Mouse (Mus musculus) cerebellum, adult 9-10 months (tissue): ENCODE data around the gene Setd2.

Experiments
- DNase-seq: peaks from one replicate; pipeline ENCODE4 v3.0.0; 2022

The Setd2 gene

DNA sequence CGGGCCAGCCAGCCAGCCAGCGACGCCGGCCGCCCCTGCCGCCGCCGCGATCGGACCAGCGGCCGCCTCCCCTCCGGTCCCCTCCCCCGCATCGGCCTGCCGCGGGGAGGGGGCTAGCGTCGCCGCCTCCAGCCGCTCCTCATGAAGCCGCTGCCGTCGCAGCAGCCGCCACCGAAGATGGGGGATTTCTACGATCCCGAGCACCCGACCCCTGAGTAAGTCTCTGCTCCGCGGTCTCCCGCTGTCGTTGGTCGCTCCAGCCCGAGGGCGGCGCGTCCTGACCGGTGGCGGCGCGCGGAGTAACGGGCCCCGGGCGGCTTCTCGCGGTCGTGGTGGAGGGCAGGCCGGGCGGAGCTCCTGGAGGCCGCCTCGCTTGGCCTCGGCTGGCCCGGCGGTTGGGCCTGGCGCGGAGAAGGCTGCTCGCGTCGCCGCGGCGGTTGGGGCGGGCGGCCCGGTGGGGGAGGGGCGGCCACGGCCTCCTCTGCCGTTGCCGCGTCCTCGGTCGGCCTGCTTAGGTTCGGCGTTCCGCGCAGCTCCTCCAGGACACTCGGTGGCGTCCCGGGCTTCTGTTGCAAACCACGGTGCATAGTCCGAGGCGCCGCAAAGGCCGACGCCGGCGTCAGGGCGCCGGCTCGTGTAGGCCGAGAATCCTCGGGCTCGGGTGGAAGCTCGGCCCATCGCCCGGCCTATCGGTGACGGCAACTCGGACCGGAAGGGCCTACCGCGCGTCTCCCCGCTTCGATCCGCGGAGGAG, at the start of gene Setd2:
Gene Setd2 (plus strand): TSS at position 60 of the 754 bp plus-strand sequence.
- DNase-seq = peak; percentile 67

DNA sequence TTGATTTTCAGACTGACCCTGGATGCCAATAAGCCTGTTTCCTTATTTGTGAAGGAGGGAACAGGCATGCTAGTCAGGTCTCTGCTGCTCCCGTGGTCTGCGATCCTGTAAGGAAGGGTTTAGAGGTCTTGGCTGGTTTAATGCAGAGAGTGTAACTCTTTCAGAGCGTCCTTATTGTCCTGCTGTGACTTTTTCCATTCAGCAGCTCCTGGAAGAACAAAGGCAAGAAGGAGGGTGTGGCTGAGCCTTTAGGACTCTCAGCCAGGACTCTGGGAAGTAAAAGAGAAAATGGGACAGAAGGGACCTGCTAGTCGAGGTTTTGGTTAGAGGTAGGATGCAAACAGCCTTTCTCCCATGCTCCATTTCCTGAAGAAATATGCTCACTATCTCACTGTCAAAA, 43.6 kb upstream of the Setd2 start:
- no peak for DNase-seq

DNA sequence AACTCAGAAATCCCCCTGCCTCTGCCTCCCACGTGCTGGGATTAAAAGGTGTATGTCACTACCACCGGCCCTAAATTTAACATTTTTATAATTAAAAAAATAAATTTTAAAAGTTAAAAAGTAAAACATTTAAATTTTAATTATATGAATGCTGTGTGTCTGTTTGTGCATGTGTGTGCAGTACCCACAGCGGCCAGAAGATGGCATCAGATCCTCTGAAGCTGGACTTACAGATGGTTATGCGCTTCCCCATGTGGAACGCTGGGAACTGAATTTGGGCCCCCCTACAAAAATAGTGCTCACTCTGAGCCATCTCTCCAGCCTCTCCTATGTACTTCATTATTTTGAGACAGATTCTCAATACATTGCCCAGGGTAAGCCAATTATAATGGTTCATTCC, 41.5 kb upstream of the Setd2 start:
- no peak for DNase-seq

DNA sequence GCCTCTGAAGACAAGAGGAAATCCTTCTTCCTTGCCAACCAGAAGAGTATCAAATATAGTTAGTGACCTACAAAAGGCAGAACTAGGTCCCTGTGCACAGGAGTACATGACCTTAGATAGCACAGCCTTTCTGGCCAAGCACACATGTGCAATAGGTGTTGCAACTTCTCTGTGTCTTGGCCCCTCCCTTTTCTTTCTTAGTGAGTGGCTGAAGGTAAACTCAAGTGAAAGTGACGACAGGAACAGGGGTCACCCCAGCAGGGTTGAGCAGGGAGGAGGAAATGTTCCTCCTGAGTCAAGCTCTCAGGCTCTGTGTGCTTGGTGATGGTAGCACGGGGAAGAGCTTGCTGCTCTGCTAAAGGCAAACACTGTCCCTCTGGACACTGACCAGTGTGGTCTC, 6.7 kb upstream of the Setd2 start:
- DNase-seq = no peak

DNA sequence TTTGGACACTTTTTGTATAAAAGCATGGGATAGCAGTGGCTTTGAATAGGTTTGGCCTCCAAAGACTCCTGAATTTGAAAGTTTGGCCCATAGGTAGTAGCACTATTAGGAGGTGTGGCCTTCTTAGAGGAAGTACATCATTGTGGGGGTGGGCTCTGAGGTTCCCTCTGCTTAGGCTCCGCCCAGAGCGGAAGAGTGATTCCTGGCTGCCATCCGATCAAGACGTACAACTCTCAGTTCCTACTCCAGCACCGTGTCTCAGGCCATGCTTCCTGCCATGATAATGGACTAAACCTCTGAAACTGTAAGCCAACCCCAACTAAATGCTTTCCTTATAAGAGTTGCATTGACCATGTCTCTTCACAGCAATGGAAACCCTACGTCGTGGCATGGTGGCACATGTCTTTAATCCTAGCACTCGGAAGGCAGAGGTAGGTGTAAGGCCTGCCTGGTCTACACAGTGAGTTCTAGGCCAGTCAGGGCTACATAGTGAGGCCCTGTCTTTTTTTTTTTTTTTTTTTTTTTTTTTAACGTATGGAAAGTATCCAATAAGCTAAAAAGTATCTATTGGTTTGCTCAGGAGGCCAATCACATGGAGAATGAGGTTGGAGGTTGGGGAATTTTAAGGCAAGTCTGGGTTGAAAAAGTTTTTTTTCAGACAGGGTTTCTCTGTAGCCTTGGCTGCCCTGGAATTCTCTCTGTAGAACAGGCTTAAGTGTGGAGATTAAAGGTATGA, 3.2 kb upstream of the Setd2 start:
- DNase-seq = no peak

DNA sequence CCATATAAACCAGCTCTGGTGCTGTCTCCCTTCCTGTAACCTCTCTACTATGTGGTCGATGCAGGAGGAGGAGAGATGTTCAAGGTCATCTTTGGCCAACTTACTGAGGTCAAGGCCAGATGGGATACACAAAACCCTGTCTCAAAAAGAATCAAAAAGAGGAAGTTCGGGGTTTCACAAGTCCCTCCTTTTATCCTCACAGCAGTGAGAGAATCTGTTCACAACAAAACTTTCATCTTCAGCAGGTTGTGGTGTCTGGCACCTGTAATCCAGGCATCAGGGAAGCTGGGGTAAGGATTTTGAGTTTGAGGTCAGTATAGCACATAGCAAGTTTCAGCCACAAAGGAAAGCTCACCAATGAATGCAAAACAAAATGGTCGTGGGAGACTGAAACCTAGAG, 1.7 kb upstream of the Setd2 start:
- no peak for DNase-seq

DNA sequence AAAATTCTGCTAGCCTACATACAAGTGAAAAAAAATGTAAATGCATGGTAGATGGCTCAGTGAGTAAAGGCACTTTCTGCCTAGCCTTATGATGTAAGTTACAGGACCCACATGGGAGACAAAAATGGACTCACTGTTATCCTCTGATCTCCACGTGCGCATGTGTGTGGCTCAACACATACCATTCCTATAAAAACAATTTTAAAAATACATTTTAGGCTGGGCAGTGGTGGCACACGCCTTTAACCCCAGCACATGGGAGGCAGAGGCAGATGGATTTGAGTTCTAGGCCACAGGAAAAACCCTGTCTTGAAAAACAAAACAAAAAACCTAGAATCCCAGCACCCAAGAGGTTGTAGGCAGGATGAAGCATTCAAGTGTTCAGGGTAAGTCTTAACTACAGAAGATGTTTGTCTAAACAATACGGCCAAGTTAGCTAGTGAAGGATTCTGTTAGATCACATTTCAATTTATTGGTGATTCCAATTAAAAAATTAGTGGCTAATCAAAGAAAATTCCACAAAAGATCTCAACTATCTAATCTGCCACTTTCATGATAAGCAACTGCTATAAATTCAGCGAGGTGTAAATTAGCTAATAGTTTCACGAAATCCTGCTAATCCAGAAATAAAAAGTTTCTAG, 1.1 kb upstream of the Setd2 start:
- peak; percentile 31 for DNase-seq

DNA sequence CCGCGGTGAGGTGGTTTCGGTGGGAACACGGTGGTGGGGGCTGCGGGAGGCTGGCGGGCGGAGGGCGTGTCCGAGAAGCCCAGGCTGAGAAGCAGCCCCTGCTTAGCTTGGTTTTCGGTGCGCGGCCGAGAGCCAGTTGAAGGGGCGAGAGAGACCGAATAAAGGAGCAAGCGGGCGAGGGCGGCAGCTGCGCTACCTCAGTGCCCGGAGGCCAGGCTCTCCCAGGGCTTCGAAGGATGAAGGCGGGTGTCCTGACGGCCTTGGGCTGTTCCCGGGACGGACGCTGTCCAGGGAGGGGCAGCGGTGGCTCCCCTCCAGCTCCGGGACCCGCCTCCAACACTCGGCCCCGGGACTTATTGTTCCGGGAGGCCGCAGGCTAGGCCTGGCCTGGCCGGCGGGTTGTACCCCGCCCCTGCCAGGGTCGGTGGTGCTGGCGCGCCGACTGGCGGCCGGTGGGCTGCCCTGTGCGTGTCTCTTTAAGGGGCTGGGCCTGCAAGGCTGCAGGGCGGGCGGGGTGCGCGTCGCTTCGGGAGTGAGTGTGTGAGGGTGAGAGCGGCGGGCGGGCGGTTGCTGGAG, 395 bp upstream of the Setd2 start:
- peak; percentile 92 for DNase-seq

DNA sequence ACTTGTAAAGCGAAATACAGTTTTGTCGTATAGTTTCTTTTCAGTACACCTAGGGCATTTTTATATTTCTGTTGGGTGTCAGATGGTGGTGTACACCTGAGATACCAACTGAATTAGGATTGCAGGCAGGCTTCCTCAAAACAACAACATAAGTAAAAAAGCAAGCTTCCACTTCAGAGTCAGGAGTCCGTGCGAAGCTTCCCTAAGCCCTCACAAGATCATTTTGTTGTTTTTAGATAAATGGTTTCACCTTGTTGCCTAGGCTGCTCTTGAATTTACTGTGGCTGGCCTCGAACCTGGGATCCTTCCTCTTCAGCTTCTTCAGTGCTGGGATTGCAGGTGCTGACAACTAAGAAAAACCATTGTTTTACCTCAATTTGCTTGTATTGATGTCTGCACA, 1.2 kb downstream of the Setd2 start:
- DNase-seq = no peak

DNA sequence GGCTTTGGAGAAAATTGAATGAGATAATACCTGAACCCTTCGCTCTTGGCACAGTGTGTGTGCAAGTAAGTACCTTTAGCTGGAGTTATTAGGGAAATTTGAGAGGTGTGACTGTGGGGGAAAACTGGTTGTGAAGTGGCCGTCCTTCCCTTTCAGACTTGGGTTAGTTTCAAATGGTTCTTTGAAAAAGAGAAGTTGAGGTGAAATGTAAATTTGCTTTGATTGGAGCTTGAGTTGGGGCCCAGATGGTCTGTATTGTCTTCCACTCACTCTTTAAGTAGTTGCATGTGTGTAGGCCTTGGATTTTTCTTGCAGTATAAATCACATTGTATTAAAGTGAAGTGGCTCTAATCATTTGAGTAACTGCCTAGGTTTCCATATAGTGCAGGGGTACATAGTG, 2.7 kb downstream of the Setd2 start:
- no peak for DNase-seq

DNA sequence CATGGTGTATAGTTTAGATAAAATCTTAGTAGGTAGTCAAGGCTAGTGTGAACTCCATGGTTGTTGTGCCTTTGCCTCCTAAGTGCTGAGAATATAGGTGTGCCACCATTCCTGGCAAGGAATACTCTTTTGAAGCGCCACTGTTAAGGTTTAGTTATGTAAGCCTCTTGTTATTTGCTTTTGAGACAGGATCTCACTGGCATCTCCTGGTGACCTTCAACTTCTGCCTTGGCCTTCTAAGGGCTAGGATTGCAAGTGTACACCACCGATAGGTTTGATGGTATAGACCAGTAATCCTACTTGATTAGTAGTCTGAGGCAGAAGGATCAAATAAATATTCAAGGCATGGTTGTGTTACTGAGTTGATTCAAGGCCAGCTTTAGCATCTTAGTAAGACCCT, 4.2 kb downstream of the Setd2 start:
- DNase-seq = no peak

DNA sequence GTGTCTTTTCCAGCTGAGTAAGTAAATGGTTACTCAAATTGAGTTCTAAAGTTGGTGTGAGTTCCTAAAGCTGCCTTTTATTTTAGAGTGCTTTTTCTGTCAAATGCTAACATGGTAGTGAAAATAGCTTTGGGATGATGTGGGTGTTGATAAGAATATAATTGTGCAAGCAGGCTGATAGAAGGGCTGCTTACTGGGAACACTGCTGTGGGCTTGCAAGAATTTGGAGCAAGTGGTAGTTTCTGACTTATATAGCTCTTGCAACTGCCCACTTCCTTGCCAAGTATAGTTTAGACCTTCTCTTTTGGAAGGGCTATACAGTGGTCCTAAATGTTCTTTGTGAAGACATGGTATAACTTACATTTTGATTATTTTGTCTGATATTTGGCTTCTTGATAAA, 6.1 kb downstream of the Setd2 start:
- no peak for DNase-seq

DNA sequence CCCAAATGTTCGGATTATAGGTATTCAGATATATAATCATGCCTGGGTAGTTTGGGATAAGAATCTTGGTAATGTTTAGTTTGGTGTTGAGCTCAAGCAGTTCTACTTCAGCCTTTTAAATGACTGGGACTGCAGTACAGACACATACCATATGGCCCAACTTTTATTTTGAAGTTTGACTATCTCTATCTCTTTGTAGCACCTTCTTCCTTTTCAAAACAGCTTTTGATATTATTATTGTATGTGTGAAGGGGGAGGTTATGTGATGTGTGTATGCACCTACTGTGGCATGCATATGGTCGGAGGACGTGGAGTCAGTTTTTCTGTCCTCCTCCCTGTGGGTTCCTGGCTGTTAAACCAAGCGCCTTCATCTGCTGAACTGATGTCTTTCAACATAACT, 9.6 kb downstream of the Setd2 start:
- DNase-seq = no peak

DNA sequence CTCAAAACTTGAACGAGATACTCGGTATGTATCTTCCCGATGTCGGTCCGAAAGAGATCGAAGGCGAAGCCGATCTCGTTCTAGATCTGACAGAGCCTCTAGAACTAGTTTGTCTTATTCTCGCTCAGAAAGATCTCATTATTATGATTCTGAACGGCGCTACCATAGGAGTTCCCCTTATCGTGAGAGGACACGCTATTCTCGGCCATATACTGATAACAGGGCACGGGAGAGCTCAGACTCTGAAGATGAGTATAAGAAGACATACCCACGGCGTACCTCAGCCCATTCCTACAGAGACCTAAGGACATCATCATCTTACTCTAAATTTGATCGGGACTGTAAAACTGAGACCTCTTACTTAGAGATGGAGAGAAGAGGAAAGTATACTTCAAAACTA, 15.9 kb downstream of the Setd2 start:
- no peak for DNase-seq

DNA sequence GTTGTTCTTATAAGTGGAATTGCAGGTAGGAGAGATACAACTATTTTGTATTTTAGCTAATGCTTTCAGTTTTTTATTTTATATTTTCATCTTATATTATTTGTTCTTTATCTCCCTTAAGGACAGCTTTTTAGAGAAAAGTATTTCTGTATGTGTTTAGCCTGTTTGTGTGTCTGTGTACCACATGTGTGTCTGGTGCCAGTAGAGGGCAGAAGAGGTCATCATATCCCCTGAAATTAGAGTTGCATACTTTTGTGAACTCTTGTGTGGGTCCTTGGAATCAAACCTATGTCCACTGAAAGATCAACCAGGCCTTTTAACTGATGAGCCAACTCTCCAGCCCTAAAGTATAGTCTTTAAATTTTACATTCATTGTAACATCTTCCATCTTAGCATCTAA, 35.9 kb downstream of the Setd2 start:
- no peak for DNase-seq

DNA sequence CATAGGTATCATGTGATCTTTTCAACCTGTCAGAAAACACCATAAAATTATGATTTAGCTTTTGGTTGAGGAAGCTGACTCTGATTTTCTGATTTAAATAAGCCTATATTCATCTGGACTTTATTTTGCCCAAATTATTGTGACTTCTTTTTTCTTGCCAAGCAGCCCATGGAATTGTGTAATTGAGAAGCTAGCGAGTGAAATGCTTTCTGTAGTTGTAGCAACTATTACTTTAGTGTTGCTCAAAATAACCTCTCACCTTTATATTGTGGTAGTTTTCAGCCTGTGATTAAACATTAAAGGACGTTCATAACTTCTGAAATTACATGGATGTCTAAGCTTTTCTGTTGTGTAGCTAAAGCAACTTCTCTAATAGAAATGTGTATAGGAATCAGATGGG, 49.8 kb downstream of the Setd2 start:
- no peak for DNase-seq

DNA sequence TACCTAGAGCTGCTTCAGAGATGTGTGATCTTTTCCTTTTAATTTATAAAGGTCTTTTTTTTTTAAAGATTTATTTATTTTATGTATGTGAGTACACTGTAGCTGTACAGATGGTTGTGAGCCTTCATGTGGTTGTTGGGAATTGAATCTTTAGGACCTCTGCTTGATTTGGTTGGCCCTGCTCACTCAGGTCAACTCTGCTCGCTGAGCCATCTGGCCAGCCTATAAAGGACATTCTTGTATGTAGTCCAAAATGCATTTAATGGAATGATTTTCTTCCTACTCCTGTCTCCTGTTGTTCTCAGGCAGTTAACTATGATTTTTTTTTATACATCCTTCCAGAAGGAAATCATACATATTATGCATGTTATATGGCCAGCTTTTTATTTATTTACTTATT, 51.1 kb downstream of the Setd2 start:
- peak; percentile 68 for DNase-seq

DNA sequence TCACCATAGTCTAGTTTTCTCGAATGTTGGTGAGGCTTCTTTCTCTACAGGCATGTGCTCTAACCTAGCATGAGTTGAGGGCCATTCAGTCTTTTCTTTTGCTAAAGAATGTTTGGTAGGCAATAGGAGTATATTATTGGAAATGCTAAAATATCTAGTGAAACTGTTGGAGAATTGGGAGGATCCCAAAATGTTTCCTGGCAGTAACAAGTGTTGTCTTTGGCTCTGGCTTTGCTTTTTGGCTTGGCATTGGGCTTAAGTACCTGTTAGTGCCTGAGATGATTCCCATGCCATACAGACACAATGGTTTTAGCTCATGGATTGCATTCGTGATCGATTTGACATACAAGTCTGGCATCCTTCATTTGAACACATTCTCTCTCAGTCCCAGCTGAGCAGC, 79.1 kb downstream of the Setd2 start:
- no peak for DNase-seq

DNA sequence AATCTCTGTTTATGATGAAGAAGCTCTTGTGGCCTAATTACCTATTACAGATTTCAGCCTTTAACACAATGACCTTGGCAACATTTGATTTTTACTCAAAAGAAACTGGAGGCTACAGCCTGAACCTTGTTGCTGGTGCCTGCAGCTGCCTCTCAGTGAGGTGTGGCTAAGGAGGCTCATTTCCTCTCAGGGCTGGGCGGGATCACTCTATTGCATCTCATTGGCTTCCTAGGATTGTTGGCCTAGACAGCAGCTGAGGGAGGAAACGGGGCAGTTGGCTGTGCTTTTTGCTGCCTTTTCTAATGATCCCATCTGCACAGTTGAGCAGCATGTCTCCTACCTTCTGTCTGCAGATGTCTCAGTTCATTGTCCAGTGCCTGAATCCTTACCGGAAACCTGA, 84.7 kb downstream of the Setd2 start:
- no peak for DNase-seq

DNA sequence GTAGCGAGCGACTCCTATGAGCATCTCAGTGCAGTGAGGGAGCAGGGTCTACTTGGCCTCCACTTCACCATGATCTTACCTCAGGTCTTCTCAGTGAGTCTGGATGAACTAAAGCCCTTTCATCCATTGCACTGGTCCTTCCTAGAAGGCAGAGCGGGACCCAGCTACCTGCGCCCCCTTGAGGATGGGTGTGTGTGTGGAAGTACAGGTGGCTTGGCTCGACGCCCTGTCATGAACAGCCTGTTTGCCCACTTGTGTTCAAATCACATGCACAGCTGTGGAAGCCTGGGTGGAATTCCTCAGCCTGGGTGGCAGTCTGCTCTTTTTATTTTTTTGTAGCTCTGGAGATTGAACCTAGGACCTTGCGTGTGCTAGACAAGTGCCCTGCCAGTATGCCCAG, 87.8 kb downstream of the Setd2 start:
- no peak for DNase-seq

DNA sequence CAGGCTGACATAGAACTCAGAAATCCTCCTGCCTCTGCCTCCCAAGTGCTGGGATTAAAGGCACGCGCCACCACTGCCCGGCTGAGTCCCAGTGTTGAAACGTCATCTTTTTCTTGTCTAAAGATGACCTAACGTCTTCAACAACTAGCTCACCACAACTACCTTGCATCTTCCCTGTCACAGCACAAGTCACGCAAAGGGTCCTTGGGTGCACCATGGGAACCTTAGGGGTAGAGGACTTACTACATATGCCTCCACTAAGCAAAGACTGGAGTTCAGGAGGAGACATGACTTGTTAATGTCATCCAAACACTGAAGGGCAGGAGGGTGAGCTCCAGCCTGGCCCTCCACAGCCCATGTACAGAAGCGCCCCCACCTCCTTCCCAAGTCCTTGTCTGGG, 88.3 kb downstream of the Setd2 start:
- DNase-seq = no peak

DNA sequence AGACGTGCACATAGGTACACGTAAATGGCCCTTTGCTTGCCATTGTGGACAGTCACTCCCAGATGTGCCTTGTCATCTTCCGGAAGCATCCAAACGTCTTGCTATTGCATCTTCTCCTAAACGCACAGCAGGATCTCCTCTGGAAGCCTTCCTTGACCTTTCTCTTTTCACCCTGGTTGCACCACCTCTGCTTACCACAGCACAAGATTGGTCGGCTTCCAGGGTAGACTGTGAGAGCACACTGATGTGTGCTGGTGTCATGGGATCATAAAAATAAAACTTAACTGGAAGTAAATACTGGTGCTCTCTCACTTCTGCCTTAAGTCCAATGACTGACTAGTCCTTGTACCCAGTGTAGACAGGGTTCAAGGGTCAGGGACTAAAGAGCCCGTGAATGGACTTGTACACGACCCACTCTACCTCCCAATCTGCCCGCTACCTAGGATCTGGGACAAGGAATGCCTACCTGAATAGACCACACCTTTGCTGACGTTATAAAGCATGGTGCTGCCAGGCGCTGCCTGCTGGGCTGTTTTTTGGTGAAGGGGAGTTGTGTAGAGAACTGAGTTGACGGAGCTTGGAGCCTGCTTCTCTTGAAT, 90.3 kb downstream of the Setd2 start:
- no peak for DNase-seq

DNA sequence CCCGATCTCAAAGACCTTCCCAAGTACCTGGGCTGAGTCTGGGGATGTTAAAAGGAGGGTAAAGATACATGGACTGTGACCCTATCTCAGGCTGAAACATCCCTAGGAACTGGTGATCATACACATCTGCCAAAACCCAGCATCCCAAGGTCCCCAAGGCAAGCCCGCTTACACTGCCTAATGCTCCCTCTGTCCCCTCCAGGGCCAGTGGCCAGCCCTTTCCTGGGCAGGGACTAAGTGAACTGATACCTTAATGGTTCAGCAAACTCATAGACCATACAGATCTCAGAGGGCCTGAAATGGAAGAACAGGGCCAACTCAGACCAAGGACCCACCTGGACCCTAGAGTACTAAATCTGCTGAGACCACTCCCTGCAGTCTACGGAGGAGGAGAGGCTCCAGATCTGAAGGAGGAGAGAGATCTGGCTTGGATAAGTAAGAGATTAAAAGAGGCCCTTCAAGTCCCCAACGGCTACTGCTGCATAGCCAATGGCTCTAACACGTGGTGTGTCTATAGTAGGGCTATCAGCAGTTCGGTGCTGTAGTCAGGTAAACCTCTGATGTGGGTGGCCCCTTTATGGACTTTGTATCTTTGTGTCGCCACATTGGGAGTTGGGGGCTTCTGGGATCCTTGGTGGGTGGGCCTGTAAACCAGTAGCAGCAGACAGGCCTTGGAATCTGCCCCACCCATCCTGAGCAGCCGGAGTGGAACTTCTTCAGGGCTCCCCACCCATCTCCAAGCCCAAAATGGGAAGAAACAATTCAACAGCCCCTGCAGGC, 91.2 kb downstream of the Setd2 start:
- DNase-seq = no peak
